In genomic region chr5:142518973-142519372, GRCm38 (mm10) we compare ENCODE assay signal across 20 mouse cellular contexts. TPM values are rescaled to one million over a fixed set of nuclear protein-coding genes. Genes with fewer than 3 reads are reported as not detected.
DNase-seq lines count a peak whose midpoint lies in the region; ATAC-seq and TF ChIP-seq lines count a peak whose summit lies in the region.
"Had no signal": no experiment of that assay in that cellular context is flagged by ENCODE, and none has a peak within 500 bp of the region (broad histone marks: within the 10 kb centered on the region; RNA-seq: fewer than 3 reads in every experiment).

No protein-coding gene starts in this region.

- H3K27ac ChIP-seq in heart, embryonic 12.5 days (ENCODE audit: poor library complexity, severe bottlenecking) = peak overlapping the region; percentile 55; the same call in 1 of the 2 replicates
- H3K27ac ChIP-seq in liver, postnatal 0 days (ENCODE audit: low read depth) = no peak overlapping the region
- no peak overlapping the region for H3K27ac ChIP-seq in stomach, embryonic 15.5 days
- no peak overlapping the region for H3K27ac ChIP-seq in stomach, postnatal 0 days (replicated peaks)
- H3K27ac ChIP-seq: forebrain, embryonic 13.5 days; hindbrain, embryonic 14.5 days; liver, embryonic 14.5 days; midbrain, embryonic 15.5 days had no signal

- H3K9ac ChIP-seq in heart, embryonic 12.5 days = no peak overlapping the region
- no peak overlapping the region for H3K9ac ChIP-seq in liver, postnatal 0 days (replicated peaks)
- no peak overlapping the region for H3K9ac ChIP-seq in stomach, embryonic 15.5 days
- no peak overlapping the region for H3K9ac ChIP-seq in stomach, postnatal 0 days (ENCODE audit: low read length)
- H3K9ac ChIP-seq: forebrain, embryonic 13.5 days; hindbrain, embryonic 14.5 days; liver, embryonic 14.5 days; midbrain, embryonic 15.5 days had no signal

- H3K9me3 ChIP-seq in heart, embryonic 12.5 days (replicated peaks) = no peaks in the 10 kb centered on the region
- H3K9me3 ChIP-seq in liver, postnatal 0 days (ENCODE audit: low read length) = no peaks in the 10 kb centered on the region
- no peaks in the 10 kb centered on the region for H3K9me3 ChIP-seq in stomach, embryonic 15.5 days
- no peaks in the 10 kb centered on the region for H3K9me3 ChIP-seq in stomach, postnatal 0 days (ENCODE audit: control insufficient read depth, low read length)
- H3K9me3 ChIP-seq: forebrain, embryonic 13.5 days; G1E; midbrain, embryonic 15.5 days had no signal

- WGBS in heart, embryonic 12.5 days = 43% methylated on average over 6 of the region's 6 CpGs
- WGBS in liver, postnatal 0 days (ENCODE audit: insufficient replicate concordance) = 57% methylated on average over 6 of the region's 6 CpGs
- 51% methylated on average over 6 of the region's 6 CpGs for WGBS in stomach, embryonic 15.5 days
- WGBS in stomach, postnatal 0 days = 42% methylated on average over 6 of the region's 6 CpGs

- peaks cover 27% of the 10 kb centered on the region for H3K4me1 ChIP-seq in heart, embryonic 12.5 days (replicated peaks)
- no peaks in the 10 kb centered on the region for H3K4me1 ChIP-seq in liver, postnatal 0 days (ENCODE audit: insufficient read depth)
- H3K4me1 ChIP-seq in stomach, embryonic 15.5 days = no peaks in the 10 kb centered on the region
- no peaks in the 10 kb centered on the region for H3K4me1 ChIP-seq in stomach, postnatal 0 days (replicated peaks; ENCODE audit: control insufficient read depth, insufficient read depth)
- H3K4me1 ChIP-seq: forebrain, embryonic 13.5 days; midbrain, embryonic 15.5 days had no signal

- intact Hi-C loops in heart, postnatal 14 days (cut with DNase I) = no loop called here

- no peak for ATAC-seq in heart, embryonic 12.5 days (ENCODE audit: insufficient number of reproducible peaks, low FRiP score)
- no peak for ATAC-seq in liver, postnatal 0 days
- peak; percentile 18; the same call in 1 of the 2 replicates for ATAC-seq in stomach, embryonic 15.5 days (ENCODE audit: insufficient read depth, low FRiP score, low read depth)
- ATAC-seq in stomach, postnatal 0 days (ENCODE audit: low FRiP score, low TSS enrichment) = no peak
- ATAC-seq: CD4-positive, CD25-positive, alpha-beta regulatory T cell, adult 4 months; forebrain, embryonic 13.5 days; intestine, postnatal 0 days; midbrain, embryonic 15.5 days had no signal

- H3K27me3 ChIP-seq in heart, embryonic 12.5 days (replicated peaks) = no peaks in the 10 kb centered on the region
- no peaks in the 10 kb centered on the region for H3K27me3 ChIP-seq in liver, postnatal 0 days (ENCODE audit: insufficient read depth, low read length)
- no peaks in the 10 kb centered on the region for H3K27me3 ChIP-seq in stomach, embryonic 15.5 days (replicated peaks)
- H3K27me3 ChIP-seq in stomach, postnatal 0 days (ENCODE audit: control insufficient read depth, insufficient read depth, low read length) = no peaks in the 10 kb centered on the region
- H3K27me3 ChIP-seq: midbrain, embryonic 15.5 days had no signal

- no peak for TF ChIP-seq CTCF in liver, postnatal 0 days (IDR thresholded peaks at IDR 0.05; ENCODE audit: low read depth)
- no peak for TF ChIP-seq CTCF in stomach, postnatal 0 days (IDR thresholded peaks at IDR 0.05; ENCODE audit: low read depth)

- peaks cover 6% of the 10 kb centered on the region; the same call in 1 of the 2 replicates for H3K36me3 ChIP-seq in heart, embryonic 12.5 days
- no peaks in the 10 kb centered on the region for H3K36me3 ChIP-seq in liver, postnatal 0 days (replicated peaks; ENCODE audit: insufficient read depth, low read length)
- H3K36me3 ChIP-seq in stomach, embryonic 15.5 days = no peaks in the 10 kb centered on the region
- no peaks in the 10 kb centered on the region for H3K36me3 ChIP-seq in stomach, postnatal 0 days (ENCODE audit: control insufficient read depth, insufficient read depth, low read length)
- H3K36me3 ChIP-seq: G1E; midbrain, embryonic 15.5 days had no signal

- no peak overlapping the region for H3K4me3 ChIP-seq in heart, embryonic 12.5 days
- no peak overlapping the region for H3K4me3 ChIP-seq in liver, postnatal 0 days (ENCODE audit: low read depth, low read length)
- no peak overlapping the region for H3K4me3 ChIP-seq in stomach, embryonic 15.5 days (replicated peaks)
- H3K4me3 ChIP-seq in stomach, postnatal 0 days (ENCODE audit: low read depth, low read length) = no peak overlapping the region
- H3K4me3 ChIP-seq: forebrain, embryonic 13.5 days; midbrain, embryonic 15.5 days had no signal

- peak; percentile 27 for DNase-seq in embryo, embryonic 11 days
- no peak for DNase-seq in embryo, embryonic 10 days (ENCODE audit: low spot score)
- no peak for DNase-seq in heart, postnatal 14 days
- peak; percentile 18 for DNase-seq in liver
- no peak for DNase-seq in liver, postnatal 0 days
- DNase-seq in stomach, postnatal 0 days (ENCODE audit: low spot score) = no peak
- DNase-seq: cerebellum, postnatal 10 days; retina, postnatal 1 day; spleen, adult 18-20 months; thymus, postnatal 14 days had no signal

- TF ChIP-seq EP300 in liver, postnatal 0 days (IDR thresholded peaks at IDR 0.05; ENCODE audit: low read depth) = no peak
- no peak for TF ChIP-seq EP300 in stomach, postnatal 0 days (optimal IDR thresholded peaks at IDR 0.05)

- H3K4me2 ChIP-seq in heart, embryonic 12.5 days = no peak overlapping the region
- H3K4me2 ChIP-seq in liver, postnatal 0 days (ENCODE audit: low read depth, low read length) = no peak overlapping the region
- no peak overlapping the region for H3K4me2 ChIP-seq in stomach, embryonic 15.5 days
- no peak overlapping the region for H3K4me2 ChIP-seq in stomach, postnatal 0 days (replicated peaks; ENCODE audit: low read depth)
- H3K4me2 ChIP-seq: forebrain, embryonic 13.5 days; hindbrain, embryonic 14.5 days; midbrain, embryonic 15.5 days had no signal

RNA-seq across cellular contexts. Expression of gene Papolb, which starts 10.9 kb away (rescaled TPM):
- polyA plus RNA-seq in heart, embryonic 12.5 days (2016; fragmentation: Nextera tagmentation; extraction: Ambion mirVana) = 0.24 and 0.33 TPM in 2 replicates
- total RNA-seq in heart, postnatal 14 days (2021) = under 1 TPM; 0.17 to 0.22 TPM
- polyA plus RNA-seq in liver, postnatal 0 days (2015; fragmentation: Nextera tagmentation; extraction: Ambion mirVana) = not detected in 2 replicates
- polyA plus RNA-seq in stomach, embryonic 15.5 days (2015; fragmentation: Nextera tagmentation; extraction: Ambion mirVana) = 0.05 and 0.06 TPM in 2 replicates
- not detected in 2 replicates for polyA plus RNA-seq in stomach, postnatal 0 days (2015; fragmentation: Nextera tagmentation; extraction: Ambion mirVana)
- total RNA-seq: megakaryocyte progenitor cell, adult 5-6 weeks had no signal
- polyA plus RNA-seq: CD4-positive, CD25-positive, alpha-beta regulatory T cell, adult 4 months; G1E; intestine, postnatal 0 days; liver, embryonic 14.5 days had no signal

RNA-seq across cellular contexts. Expression of gene Radil, which starts 31.9 kb away (rescaled TPM):
- 9.4 and 10.8 TPM in 2 replicates for polyA plus RNA-seq in heart, embryonic 12.5 days (2016; fragmentation: Nextera tagmentation; extraction: Ambion mirVana)
- total RNA-seq in heart, postnatal 14 days (2021) = 1 to 10 TPM; 2.8 to 3.7 TPM
- 0.05 TPM in 1 of 2 replicates, not detected in the other for polyA plus RNA-seq in liver, postnatal 0 days (2015; fragmentation: Nextera tagmentation; extraction: Ambion mirVana)
- 2.0 and 2.3 TPM in 2 replicates for polyA plus RNA-seq in stomach, embryonic 15.5 days (2015; fragmentation: Nextera tagmentation; extraction: Ambion mirVana)
- polyA plus RNA-seq in stomach, postnatal 0 days (2015; fragmentation: Nextera tagmentation; extraction: Ambion mirVana) = 0.36 and 0.44 TPM in 2 replicates
- total RNA-seq: megakaryocyte progenitor cell, adult 5-6 weeks had no signal
- polyA plus RNA-seq: CD4-positive, CD25-positive, alpha-beta regulatory T cell, adult 4 months; G1E had no signal

RNA-seq across cellular contexts. Expression of gene Ap5z1, which starts 55.2 kb away (rescaled TPM):
- 7.3 and 9.9 TPM in 2 replicates for polyA plus RNA-seq in heart, embryonic 12.5 days (2016; fragmentation: Nextera tagmentation; extraction: Ambion mirVana)
- total RNA-seq in heart, postnatal 14 days (2021) = 1 to 10 TPM; 5.9 to 8.7 TPM
- polyA plus RNA-seq in liver, postnatal 0 days (2015; fragmentation: Nextera tagmentation; extraction: Ambion mirVana) = 2.8 and 4.0 TPM in 2 replicates
- 8.5 and 9.4 TPM in 2 replicates for polyA plus RNA-seq in stomach, embryonic 15.5 days (2015; fragmentation: Nextera tagmentation; extraction: Ambion mirVana)
- polyA plus RNA-seq in stomach, postnatal 0 days (2015; fragmentation: Nextera tagmentation; extraction: Ambion mirVana) = 4.2 and 5.0 TPM in 2 replicates

Comparison
In these comparisons a context has a peak if more than half of its experiments do, and no peak if none do; other contexts are left out.
1. DNase-seq: peak in embryo, embryonic 11 days (single experiment) and liver (single experiment); none in embryo, embryonic 10 days (single experiment), heart, postnatal 14 days (0 of 2), liver, postnatal 0 days (single experiment) and stomach, postnatal 0 days (single experiment).